Mouse (Mus musculus): ENCODE measurements around the gene Tgm5. TPM values are rescaled to one million over a fixed set of nuclear protein-coding genes. Genes with fewer than 3 reads are reported as not detected.
"Not testable (repeated sequence)": the region's sequence is repeated elsewhere in the genome, so short reads cannot be mapped to it uniquely, and the experiment has no call there.

The Tgm5 gene
- polyA plus RNA-seq, 1 experiment from 2014 or later, result not detected

DNA sequence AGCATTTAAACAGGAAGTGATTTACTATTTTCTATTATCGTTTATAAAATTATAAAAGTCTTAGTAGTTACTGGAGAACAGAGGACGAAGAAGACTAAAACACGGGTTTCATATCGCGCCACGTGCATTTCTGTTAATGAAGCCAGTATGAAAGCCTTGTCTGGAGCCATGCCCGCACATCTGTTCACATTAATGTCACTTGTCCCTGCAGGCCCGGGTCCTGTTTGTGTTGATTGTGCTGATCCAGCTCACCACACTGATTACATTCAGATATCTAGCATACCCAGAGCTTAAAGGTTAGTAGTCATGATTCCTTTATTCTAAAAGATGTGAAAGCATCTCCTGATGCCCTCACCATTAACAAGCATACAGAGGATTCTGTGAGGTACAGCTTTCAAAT, 86.8 kb downstream of the Tgm5 start:
- no peak overlapping the region for H3K9ac ChIP-seq
- no peaks in the 10 kb centered on the region for H3K9me3 ChIP-seq
- no peak for ATAC-seq (replicated peaks)
- no peaks in the 10 kb centered on the region for H3K4me1 ChIP-seq
- 88% methylated on average over 8 of the region's 8 CpGs for WGBS
- no peaks in the 10 kb centered on the region for H3K27me3 ChIP-seq (replicated peaks)
- no peak overlapping the region for H3K4me2 ChIP-seq
- H3K27ac ChIP-seq, result no peak overlapping the region
- H3K36me3 ChIP-seq (replicated peaks), result no peaks in the 10 kb centered on the region
- no peak overlapping the region for H3K4me3 ChIP-seq

DNA sequence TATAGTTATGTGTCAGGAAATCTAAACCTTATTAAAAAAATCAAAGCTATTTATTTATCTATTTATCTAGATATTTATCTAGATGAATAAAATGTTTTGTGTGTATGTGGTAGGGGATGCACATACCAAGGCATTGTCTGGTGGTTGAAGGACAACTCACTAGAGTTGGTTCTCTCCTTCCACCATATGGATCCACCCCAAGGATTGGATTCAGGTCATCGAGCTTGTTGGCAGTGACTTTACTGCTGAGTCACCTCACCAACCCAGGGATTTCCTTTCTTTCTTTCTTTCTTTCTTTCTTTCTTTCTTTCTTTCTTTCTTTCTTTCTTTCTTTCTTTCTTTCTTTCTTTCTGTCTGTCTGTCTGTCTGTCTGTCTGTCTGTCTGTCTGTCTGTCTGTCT, 89.0 kb downstream of the Tgm5 start:
- H3K9me3 ChIP-seq; H3K4me1 ChIP-seq; H3K36me3 ChIP-seq (replicated peaks); H3K27me3 ChIP-seq (replicated peaks); H3K9ac ChIP-seq; H3K4me3 ChIP-seq; H3K4me2 ChIP-seq; ATAC-seq (replicated peaks); H3K27ac ChIP-seq: not testable (repeated sequence)
- 71% methylated on average over 1 of the region's 1 CpGs for WGBS

Other genes starting within 250 kb of the Tgm5 start
- gene Cdan1, start 235.7 kb downstream of the Tgm5 start, polyA plus RNA-seq (2015; fragmentation: Nextera tagmentation; extraction: Ambion mirVana), result 7.0 and 9.1 TPM in 2 replicates
- 12.3 and 12.6 TPM in 2 replicates for gene Ttbk2, start 235.2 kb downstream of the Tgm5 start, polyA plus RNA-seq (2015; fragmentation: Nextera tagmentation; extraction: Ambion mirVana)
- gene Ubr1, start 115.1 kb downstream of the Tgm5 start, polyA plus RNA-seq (2015; fragmentation: Nextera tagmentation; extraction: Ambion mirVana), result 33.5 and 38.5 TPM in 2 replicates
- 14.6 and 15.0 TPM in 2 replicates for gene Tmem62, start 108.8 kb downstream of the Tgm5 start, polyA plus RNA-seq (2015; fragmentation: Nextera tagmentation; extraction: Ambion mirVana)
- gene Ccndbp1, start 77.4 kb downstream of the Tgm5 start, polyA plus RNA-seq (2015; fragmentation: Nextera tagmentation; extraction: Ambion mirVana), result 77.7 and 79.4 TPM in 2 replicates
- 0.32 and 0.44 TPM in 2 replicates for gene Epb42, start 48.8 kb downstream of the Tgm5 start, polyA plus RNA-seq (2015; fragmentation: Nextera tagmentation; extraction: Ambion mirVana)
- not detected in 2 replicates for gene Tgm7, start 24.0 kb upstream of the Tgm5 start, polyA plus RNA-seq (2015; fragmentation: Nextera tagmentation; extraction: Ambion mirVana)
- gene Adal, start 54.6 kb upstream of the Tgm5 start, polyA plus RNA-seq (2015; fragmentation: Nextera tagmentation; extraction: Ambion mirVana), result 32.1 and 32.4 TPM in 2 replicates
- gene Lcmt2, start 54.8 kb upstream of the Tgm5 start, polyA plus RNA-seq (2015; fragmentation: Nextera tagmentation; extraction: Ambion mirVana), result 21.7 and 23.1 TPM in 2 replicates
- gene Tubgcp4, start 84.8 kb upstream of the Tgm5 start, polyA plus RNA-seq (2015; fragmentation: Nextera tagmentation; extraction: Ambion mirVana), result 54.6 and 56.9 TPM in 2 replicates
- gene Zscan29, start 85.3 kb upstream of the Tgm5 start, polyA plus RNA-seq (2015; fragmentation: Nextera tagmentation; extraction: Ambion mirVana), result 7.0 and 7.1 TPM in 2 replicates
- 186 and 214 TPM in 2 replicates for gene Trp53bp1, start 185.6 kb upstream of the Tgm5 start, polyA plus RNA-seq (2015; fragmentation: Nextera tagmentation; extraction: Ambion mirVana)
- gene Map1a, start 203.8 kb upstream of the Tgm5 start, polyA plus RNA-seq (2015; fragmentation: Nextera tagmentation; extraction: Ambion mirVana), result 22.5 and 27.1 TPM in 2 replicates